Mouse (Mus musculus) frontal cortex, adult (tissue): Measurements from ENCODE around the gene Ddx43.

Experiments used
- ATAC-seq: cut with Nextera tagmentation; 2 replicates; pipeline ENCODE4 v1.9.2; 2017; ENCODE audit warnings: mild to moderate bottlenecking, moderate library complexity, mixed read lengths; ENCODE audit not compliant: low TSS enrichment

The Ddx43 gene

DNA sequence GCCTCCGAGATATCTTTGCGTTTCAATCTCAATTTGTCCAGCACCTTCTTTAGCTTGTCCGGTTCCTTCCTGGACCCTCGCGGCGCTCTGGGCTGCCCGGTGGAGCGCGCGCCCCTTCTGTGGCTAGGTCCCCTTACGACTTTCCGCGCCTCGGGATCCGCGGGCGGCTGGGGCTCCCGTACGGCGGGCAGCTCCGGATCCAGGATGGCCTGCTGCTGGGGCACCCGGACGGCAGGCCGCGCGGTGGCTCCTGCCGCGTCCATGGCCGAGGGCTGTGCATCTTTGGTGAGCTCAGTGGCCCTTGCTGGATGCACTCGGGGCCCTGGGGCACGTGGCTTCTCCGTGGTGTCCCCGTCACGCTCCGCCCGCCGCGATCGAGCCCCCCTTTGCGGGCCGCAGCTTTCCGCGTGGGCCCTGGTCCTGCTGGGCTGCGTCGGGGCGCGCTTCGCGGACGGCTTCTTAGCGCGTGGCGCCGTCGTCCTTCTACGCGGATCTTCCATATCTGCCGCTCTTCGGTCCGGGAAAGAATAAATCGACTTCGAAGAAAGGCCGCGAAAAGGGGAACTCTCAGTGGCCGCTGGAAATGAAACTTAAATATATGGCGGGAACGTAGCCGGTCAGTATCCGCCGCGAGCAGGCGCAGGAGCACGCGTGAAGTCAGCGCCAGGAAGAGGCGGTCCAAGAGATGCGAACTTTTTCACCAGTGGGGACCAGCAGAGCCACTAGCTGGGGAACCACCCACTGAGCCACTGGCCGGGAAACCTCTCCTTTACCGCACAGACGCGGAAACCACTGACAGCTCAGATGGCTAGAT is 47.2 kb downstream of the Ddx43 start, which contains the start of gene Cgas:
Gene Cgas (minus strand): TSS at position 659 of the 814 bp plus-strand sequence.
- peak; percentile 39 for ATAC-seq

DNA sequence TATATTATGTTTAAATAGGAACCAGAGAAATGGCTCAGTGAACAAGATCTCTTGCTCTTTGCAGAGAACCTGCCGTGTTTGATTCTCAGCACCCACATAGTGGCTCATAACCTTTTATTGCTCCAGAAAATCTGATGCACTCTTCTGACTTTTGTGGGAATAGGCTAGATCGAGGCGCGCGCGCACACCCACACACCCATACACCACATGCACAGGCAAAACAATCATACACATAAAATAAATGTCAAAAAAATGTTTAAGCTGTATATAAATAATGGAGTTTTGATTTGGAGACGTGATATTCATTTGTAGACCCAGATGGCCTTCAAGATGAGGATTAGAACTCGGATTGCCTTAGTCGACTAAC is 52.0 kb downstream of the Ddx43 start:
- no peak; the same call in 1 of the 2 replicates for ATAC-seq

DNA sequence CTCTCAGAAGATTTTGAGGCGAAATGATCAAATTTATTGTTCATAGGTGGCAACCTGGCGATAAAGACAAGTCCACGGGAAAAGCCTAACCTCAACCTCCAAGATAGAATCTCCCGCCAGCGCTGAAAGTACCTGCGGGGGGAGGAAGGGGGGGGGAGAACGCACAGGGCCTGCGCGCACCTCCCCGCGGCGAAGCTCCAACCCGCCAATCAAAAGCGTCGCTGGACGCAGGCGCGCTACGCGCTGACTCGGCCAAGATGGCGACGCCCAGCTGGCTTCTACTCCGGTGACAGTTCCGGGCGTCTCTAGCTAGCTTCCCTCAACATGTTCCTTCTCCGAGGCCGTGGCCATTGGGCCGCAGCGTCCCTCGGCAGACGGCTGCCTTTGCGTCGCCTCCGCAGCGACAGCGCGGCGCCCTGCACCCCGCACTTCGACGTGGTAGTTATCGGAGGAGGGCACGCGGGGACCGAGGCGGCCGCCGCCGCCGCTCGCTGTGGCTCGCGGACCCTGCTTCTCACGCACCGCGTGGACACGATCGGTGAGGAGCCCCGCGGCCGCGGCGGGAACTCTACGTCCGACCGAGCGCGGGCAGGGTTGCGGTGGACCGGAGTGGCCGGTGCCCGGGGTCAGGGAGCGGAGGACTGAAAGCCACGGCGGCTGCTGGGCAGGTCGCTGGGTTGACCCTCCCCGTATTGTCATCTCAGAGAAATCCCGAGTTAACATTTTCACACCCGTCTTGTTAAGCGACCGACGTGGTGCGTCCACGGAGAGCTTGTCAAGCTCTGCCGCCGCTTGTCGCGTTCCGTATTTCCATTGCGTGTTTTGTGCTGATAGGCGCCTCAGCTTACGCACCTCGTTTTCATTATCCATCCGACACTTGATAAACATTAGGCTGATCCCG is 52.6 kb downstream of the Ddx43 start, which contains the start of the genes Mto1 and Gm17324:
Gene Mto1 (plus strand): TSS at position 236 of the 901 bp plus-strand sequence.
Gene Gm17324 (minus strand): TSS at position 814 of the 901 bp plus-strand sequence.
- ATAC-seq, result peak; percentile 96

DNA sequence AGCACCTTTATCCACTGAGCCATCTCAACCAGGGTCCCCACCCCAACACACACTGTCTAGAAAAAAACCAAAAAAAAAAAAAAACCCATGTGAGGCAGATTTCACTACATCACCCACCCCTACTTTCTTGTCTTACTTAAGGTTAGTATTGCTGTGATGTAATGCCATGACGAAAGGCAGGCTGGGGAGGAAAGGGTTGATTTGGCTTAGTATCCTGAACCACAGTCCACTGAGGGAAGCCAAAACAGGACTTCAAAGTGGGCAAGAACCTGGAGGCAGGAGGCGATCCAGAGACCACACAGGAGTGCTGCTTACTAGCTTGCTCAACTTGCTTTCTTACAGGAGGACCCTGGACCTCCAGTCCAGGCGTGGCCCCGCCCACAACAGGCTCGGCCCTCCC is 54.8 kb downstream of the Ddx43 start:
- no peak for ATAC-seq

DNA sequence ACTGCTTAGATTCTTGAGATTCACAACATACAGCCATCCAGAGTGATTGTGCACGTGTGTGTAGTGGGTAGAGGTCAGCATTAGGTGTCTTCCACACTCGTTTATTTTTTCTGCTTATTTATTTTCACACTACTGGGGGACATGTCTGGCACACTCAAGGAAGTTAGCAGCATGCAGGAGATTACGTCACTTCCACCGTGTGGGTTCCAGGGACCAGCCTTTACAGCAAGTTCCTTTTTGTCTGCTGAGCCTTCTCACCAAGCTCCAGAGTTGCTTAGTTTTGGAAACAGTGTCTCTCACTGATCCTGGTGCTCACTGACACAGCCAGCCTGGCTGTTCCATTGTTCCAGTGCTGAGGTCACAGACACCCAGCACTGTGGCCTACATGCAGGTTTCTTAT is 55.8 kb downstream of the Ddx43 start:
- no peak for ATAC-seq

DNA sequence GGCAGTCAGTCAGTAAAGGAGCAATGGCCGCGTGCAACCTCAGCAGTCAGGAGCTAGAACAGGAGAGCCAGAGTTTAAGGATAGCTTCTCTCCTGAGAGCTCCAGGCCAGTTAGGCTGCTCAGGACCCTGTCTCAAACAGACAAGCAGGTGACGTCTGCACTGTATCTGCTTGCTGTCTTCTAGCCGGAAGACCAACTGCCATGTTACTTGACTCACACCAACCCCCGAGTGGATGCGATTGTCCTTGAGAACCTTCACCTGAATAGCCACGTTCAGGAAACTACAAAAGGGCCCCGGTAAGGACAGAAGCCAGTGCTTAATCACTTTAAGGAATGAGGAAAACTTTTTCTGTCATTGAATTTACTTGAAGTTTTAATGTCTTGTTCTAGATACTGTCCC is 61.4 kb downstream of the Ddx43 start:
- ATAC-seq, result no peak

DNA sequence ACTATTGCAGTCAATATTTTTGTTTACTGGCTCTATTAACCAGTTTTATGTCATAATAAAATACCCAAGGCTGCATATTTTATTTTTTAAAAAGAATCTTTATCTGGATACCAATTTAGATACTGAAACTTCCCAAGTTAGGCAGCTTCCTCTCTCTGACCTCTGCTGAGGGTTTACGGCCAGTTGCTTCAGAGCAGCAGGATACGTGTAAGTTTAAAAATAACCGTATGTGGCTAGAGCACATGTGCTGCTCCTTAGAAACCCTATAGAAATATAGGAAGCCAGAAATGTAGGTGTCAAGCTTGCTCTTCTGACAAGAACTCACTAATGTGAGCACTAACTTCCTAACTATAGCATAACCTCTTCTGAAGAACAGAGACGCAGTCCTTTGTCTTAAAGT is 67.8 kb downstream of the Ddx43 start:
- no peak for ATAC-seq

DNA sequence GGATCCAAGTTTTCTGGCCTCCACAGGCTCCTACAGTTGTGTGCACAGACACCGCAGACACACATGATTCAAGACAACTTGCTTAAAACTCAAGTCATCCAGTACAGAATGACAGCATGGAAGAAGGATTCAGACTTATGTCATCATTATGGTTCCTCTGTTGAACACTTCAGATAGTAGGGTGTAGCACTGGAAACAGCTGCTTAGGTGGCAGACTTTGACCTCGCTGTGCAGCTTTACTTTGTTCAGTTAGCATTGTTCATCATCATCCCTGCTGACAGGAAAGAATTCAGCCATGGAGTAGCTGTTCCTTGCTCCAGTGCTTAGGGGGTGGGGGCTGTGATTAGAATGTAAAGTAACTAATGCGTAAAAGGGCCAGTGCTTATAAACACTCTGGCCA is 70.1 kb downstream of the Ddx43 start:
- ATAC-seq, result no peak
